Mouse (Mus musculus) heart, postnatal 0 days (tissue): ENCODE measurements around the gene Capzb. TPM values are rescaled to one million over a fixed set of nuclear protein-coding genes. Genes with fewer than 3 reads are reported as not detected.

ENCODE experiments used
- ATAC-seq: fragments of 200-750 bp; cut with Nextera tagmentation; 2 replicates; pipeline ENCODE4 v1.8.0; 2017; ENCODE audit warnings: low read depth, moderate number of reproducible peaks, moderate library complexity; ENCODE audit not compliant: insufficient read depth
- DNase-seq: peaks from one replicate; pipeline ENCODE4 v3.0.0-alpha.2; 2016; ENCODE audit warnings: low spot score
- H3K27ac ChIP-seq: fragments of 300-500 bp; sonication (generic); 2 replicates; pipeline ENCODE4 v1.5.1; 2014; ENCODE audit warnings: low read depth, mild to moderate bottlenecking
- H3K27me3 ChIP-seq: fragments of 300-500 bp; sonication (generic); 2 replicates; pipeline ENCODE4 v1.6.1; 2014; ENCODE audit warnings: low read length, mixed read lengths; ENCODE audit not compliant: control insufficient read depth, insufficient read depth
- H3K36me3 ChIP-seq: fragments of 300-500 bp; sonication (generic); replicated peaks from 2 replicates; pipeline ENCODE4 v1.6.1; 2014; ENCODE audit warnings: low read length, mixed read lengths; ENCODE audit not compliant: control insufficient read depth, insufficient read depth
- H3K4me1 ChIP-seq: fragments of 300-500 bp; sonication (generic); 2 replicates; pipeline ENCODE4 v1.6.1; 2014; ENCODE audit warnings: antibody characterized with exemption; ENCODE audit not compliant: control insufficient read depth, insufficient read depth
- H3K4me2 ChIP-seq: fragments of 300-500 bp; sonication (generic); 2 replicates; pipeline ENCODE4 v1.6.1; 2014; ENCODE audit warnings: low read depth, mild to moderate bottlenecking, low read length, moderate library complexity
- H3K4me3 ChIP-seq: fragments of 300-500 bp; sonication (generic); 2 replicates; pipeline ENCODE4 v1.5.1; 2014; ENCODE audit warnings: low read depth, low read length
- H3K9ac ChIP-seq: fragments of 300-500 bp; sonication (generic); replicated peaks from 2 replicates; pipeline ENCODE4 v1.6.1; 2014; ENCODE audit warnings: low read depth, low read length, mixed read lengths
- H3K9me3 ChIP-seq: fragments of 300-500 bp; sonication (generic); replicated peaks from 2 replicates; pipeline ENCODE4 v1.6.1; 2016; ENCODE audit warnings: low read length; ENCODE audit not compliant: control insufficient read depth
- CTCF ChIP-seq: IDR thresholded peaks from 2 replicates; pipeline ENCODE4 v1.5.1; 2016; ENCODE audit warnings: antibody characterized with exemption, control low read depth, low read depth
- EP300 ChIP-seq: IDR thresholded peaks from 2 replicates; pipeline ENCODE4 v1.6.1; 2016; ENCODE audit warnings: antibody characterized with exemption, low read depth
- WGBS: fragments of 180-500 bp; shearing (Covaris S2); extraction: QIAGEN DNeasy Blood & Tissue Kit; methylation state at CpG from one replicate; pipeline ENCODE4 v1.1.7; 2014; 5-methylcytosine and 5-hydroxymethylcytosine counted together
- polyA plus RNA-seq: library from polyadenylated mRNA; unstranded; fragments of >200 nt; fragmentation: Nextera tagmentation; extraction: Ambion mirVana; gene quantifications from 2 replicates; pipeline ENCODE4 v1.2.1, GENCODE M21; 2015
- total RNA-seq: library from RNA; depleted of rRNA; stranded (reverse); fragments of >200 nt; gene quantifications from 2 replicates; pipeline ENCODE4 v1.2.3, GENCODE M21; 2014; ENCODE audit warnings: low replicate concordance

Capzb gene
- total and polyA plus RNA-seq, 2 experiments from 2014 or later: 131 to 363 TPM

DNA sequence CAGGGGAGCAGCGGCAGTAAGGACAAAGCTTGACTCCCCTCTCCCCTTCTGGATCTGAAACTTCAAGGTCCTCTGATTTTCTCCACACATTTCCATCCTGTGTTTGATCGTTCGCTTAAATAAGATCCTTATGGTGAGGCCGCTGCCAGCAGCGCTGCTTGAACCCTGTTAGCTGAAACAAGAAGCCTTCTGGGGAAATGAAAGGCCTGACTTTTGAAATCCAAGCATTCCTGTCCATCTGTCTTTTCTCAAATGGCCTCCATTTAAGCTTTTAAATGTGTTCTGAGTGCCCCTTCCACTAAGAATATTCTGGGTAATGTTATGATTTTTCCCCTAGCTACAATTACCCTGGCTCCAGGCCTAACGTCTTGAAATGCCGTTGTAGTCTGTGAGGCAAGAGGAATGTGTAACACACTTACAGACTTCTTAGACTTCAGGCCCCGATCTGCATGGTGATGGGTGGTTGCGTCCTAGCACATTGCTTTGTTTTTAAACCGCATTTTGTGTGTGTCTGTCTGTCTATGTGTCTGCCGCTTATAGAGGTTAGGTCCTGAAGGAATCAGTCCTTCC lies 66.7 kb downstream of the Capzb start:
- Histone ChIP-seq H3K4me3 (no peak overlapping the region), H3K4me1 (0 out of 2 replicates have a peak, but pooled peaks cover 6% of the 10 kb centered on the region), H3K27ac (no peak overlapping the region), H3K4me2 (no peak overlapping the region), H3K36me3 (peaks cover 80% of the 10 kb centered on the region), H3K9ac (no peak overlapping the region), H3K27me3 (no peaks in the 10 kb centered on the region), H3K9me3 (no peaks in the 10 kb centered on the region)
- WGBS: 84% methylated on average over 11 of the region's 11 CpGs
- TF ChIP-seq EP300: no peak
- no peak for TF ChIP-seq CTCF
- no peak for ATAC-seq
- no peak for DNase-seq

DNA sequence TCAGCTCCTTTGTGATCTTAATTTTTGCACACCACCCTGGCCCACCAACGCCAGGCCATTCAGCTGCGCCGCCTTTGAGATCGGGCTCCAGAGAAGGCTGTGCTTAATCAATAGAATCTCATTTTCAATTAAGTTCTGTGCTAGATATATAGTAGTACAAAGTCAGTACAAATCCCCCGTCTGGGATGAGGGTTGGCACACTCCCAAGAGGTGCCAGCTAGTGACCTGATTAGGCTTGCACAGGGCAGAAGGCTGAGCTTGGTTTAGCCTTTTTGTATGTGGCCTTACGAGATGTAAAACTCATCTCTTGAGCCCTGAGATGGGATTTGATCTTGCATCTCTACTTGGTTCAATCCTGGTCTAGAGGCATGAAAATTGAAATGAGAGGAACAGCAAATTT lies 70.3 kb downstream of the Capzb start:
- WGBS: 84% methylated on average over 6 of the region's 6 CpGs
- H3K9ac ChIP-seq: no peak overlapping the region
- no peak overlapping the region for H3K4me3 ChIP-seq
- TF ChIP-seq EP300 (no peak), CTCF (no peak)
- H3K36me3 ChIP-seq: peaks cover 66% of the 10 kb centered on the region
- no peak for DNase-seq
- H3K27ac ChIP-seq: no peak overlapping the region
- no peak for ATAC-seq
- no peaks in the 10 kb centered on the region for H3K9me3 ChIP-seq
- H3K27me3 ChIP-seq: no peaks in the 10 kb centered on the region
- H3K4me2 ChIP-seq: no peak overlapping the region
- no peaks in the 10 kb centered on the region for H3K4me1 ChIP-seq

DNA sequence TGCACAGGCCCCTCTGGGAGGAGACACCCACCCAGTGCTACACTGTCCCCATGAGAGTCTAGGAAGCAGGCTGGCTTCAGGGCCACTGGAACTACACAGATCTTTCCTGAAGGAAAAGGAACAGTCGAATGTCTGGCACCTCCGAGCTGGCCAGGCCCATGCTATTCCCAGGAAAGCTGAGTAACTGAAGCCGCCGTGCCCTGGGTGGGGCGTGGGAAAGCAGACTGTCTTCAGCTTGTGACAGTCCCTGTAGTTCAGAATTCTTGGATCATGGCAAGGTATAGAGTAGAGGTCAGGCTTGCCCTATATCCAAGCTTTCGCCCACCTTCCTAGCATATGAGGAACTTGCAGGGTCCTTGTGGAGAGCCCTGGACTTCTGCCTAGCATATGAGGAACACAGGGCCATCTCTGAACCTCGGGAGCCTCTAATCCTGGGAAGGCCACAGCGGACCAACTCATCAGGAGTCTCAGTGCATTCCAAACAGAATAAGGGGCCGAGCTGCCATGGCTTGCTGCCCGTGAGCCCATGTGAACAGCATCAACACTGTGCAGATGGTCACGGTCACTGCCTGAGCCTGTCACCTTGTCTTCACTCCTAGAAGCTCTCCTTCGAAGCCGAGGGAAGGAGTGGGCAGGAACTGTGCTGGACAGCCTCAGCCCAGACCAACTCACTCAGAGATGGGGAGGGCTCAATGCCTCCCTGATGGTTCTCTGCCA lies 73.2 kb downstream of the Capzb start:
- DNase-seq: no peak

DNA sequence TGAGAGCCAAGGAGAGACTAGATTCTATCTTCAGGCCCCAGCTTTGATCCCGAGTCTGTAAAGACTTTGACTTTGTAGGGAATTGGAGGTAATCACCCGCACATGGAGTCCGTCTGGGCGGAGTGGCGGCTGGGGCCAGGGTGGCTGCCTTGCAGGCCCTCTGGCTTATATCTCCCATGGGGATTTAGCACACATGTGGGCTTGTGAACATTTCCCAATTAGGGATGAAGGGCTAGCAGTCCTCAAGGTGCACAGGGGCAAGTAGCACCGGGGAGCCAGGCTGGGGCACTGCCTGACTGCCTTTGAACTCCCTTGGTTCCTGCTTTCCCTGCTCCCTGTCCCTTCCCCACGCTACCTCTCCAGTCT lies 73.8 kb downstream of the Capzb start:
- WGBS: 79% methylated on average over 7 of the region's 7 CpGs
- Histone ChIP-seq H3K4me2 (no peak overlapping the region), H3K4me1 (no peaks in the 10 kb centered on the region), H3K4me3 (no peak overlapping the region), H3K27ac (no peak overlapping the region), H3K9me3 (no peaks in the 10 kb centered on the region), H3K27me3 (no peaks in the 10 kb centered on the region), H3K9ac (no peak overlapping the region), H3K36me3 (peaks cover 42% of the 10 kb centered on the region)
- no peak for TF ChIP-seq EP300
- DNase-seq: no peak
- no peak for ATAC-seq

More for the DNA sequence above, 73.2 kb downstream of the Capzb start:
- WGBS: 73% methylated on average over 13 of the region's 13 CpGs
- Histone ChIP-seq H3K36me3 (peaks cover 44% of the 10 kb centered on the region), H3K9me3 (no peaks in the 10 kb centered on the region), H3K27ac (no peak overlapping the region), H3K27me3 (no peaks in the 10 kb centered on the region), H3K4me3 (no peak overlapping the region), H3K9ac (no peak overlapping the region), H3K4me1 (no peaks in the 10 kb centered on the region), H3K4me2 (no peak overlapping the region)
- TF ChIP-seq EP300 (no peak), CTCF (no peak)
- ATAC-seq: 0 out of 2 replicates have a peak, but pooled peaks have one; percentile 11

DNA sequence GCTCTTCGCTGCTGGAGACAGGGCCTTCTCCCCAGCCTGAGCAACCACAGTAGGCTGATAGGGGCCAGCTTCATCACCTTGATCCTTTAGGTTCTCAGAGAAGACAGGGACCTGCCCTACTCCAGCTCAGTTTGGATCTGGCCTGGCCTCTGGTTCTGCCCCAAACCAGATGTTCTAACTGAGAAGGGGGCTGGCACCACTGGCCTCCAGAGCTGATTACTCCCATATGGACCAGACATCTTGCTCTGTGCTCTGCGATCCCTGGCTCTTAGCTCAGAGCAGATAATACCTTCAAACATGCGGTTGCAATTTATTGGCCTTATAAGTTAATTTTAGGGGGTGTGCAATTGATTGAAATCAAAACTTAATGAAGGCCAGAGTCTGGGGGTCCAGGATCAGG lies 74.6 kb downstream of the Capzb start:
- TF ChIP-seq EP300 (no peak), CTCF (no peak)
- no peak overlapping the region for H3K4me3 ChIP-seq
- peaks cover 42% of the 10 kb centered on the region for H3K36me3 ChIP-seq
- DNase-seq (no peak), ATAC-seq (no peak)
- no peak overlapping the region for H3K4me2 ChIP-seq
- no peaks in the 10 kb centered on the region for H3K9me3 ChIP-seq
- no peak overlapping the region for H3K9ac ChIP-seq
- H3K27me3 ChIP-seq: no peaks in the 10 kb centered on the region
- WGBS: 69% methylated on average over 3 of the region's 3 CpGs
- no peaks in the 10 kb centered on the region for H3K4me1 ChIP-seq
- H3K27ac ChIP-seq: no peak overlapping the region

DNA sequence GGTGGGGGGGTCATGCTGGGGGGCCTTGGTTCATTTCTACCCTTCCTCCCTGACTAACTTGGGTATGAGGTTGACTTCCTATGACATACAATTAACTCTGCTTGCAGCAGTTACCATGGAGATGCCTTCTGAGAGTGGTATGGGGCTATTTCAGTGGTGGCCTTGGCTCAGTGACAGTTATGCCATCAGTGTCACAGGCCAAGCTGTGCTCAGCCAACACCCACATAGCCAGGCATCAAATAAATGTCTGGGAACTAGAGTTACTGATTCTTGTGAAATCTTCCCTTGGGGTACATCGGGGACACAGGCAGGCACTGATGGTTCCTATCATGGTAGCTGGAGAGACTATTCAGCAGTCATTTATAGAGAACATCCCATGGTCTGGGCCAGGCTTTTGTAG lies 75.5 kb downstream of the Capzb start:
- Histone ChIP-seq H3K4me3 (no peak overlapping the region), H3K36me3 (peaks cover 37% of the 10 kb centered on the region), H3K27ac (no peak overlapping the region), H3K9ac (no peak overlapping the region), H3K4me1 (no peaks in the 10 kb centered on the region), H3K27me3 (no peaks in the 10 kb centered on the region), H3K9me3 (no peaks in the 10 kb centered on the region), H3K4me2 (no peak overlapping the region)
- DNase-seq: no peak
- no peak for ATAC-seq
- WGBS: 86% methylated on average over 1 of the region's 1 CpGs
- TF ChIP-seq CTCF: no peak
- TF ChIP-seq EP300: no peak
